Mouse (Mus musculus) embryonic facial prominence, embryonic 11.5 days (tissue): ENCODE data around the gene Tacc2. TPM values are rescaled to one million over a fixed set of nuclear protein-coding genes. Genes with fewer than 3 reads are reported as not detected.
A peak's percentile ranks its signal among the peaks of the same experiment; 100 is the strongest.
"Not testable (repeated sequence)": the region's sequence is repeated elsewhere in the genome, so short reads cannot be mapped to it uniquely, and the experiment has no call there.

Experiments
- ATAC-seq: fragments of 200-750 bp; cut with Nextera tagmentation; replicated peaks from 2 replicates; pipeline ENCODE4 v1.8.0; 2017; ENCODE audit warnings: low read depth; ENCODE audit not compliant: insufficient number of reproducible peaks, low FRiP score, low TSS enrichment
- DNase-seq: peaks from one replicate; pipeline ENCODE4 v3.0.0-alpha.2; 2015; ENCODE audit warnings: low spot score
- H3K27ac ChIP-seq: fragments of 300-500 bp; sonication (generic); replicated peaks from 2 replicates; pipeline ENCODE4 v1.5.1; 2014; ENCODE audit warnings: mild to moderate bottlenecking, low read depth, low read length, control low read depth
- H3K27me3 ChIP-seq: fragments of 300-500 bp; sonication (generic); 2 replicates; pipeline ENCODE4 v1.6.1; 2014; ENCODE audit warnings: mild to moderate bottlenecking, low read length, moderate library complexity, mixed read lengths; ENCODE audit not compliant: control insufficient read depth, insufficient read depth
- H3K36me3 ChIP-seq: fragments of 300-500 bp; sonication (generic); replicated peaks from 2 replicates; pipeline ENCODE4 v1.6.1; 2014; ENCODE audit warnings: low read depth, mild to moderate bottlenecking, low read length, moderate library complexity, mixed read lengths; ENCODE audit not compliant: control insufficient read depth, insufficient read depth
- H3K4me1 ChIP-seq: fragments of 300-500 bp; sonication (generic); 2 replicates; pipeline ENCODE4 v1.6.1; 2014; ENCODE audit warnings: low read length, mixed read lengths; ENCODE audit not compliant: control insufficient read depth, insufficient read depth
- H3K4me2 ChIP-seq: fragments of 300-500 bp; sonication (generic); 2 replicates; pipeline ENCODE4 v1.6.1; 2014; ENCODE audit warnings: low read depth, mild to moderate bottlenecking, control low read depth, low read length, moderate library complexity
- H3K4me3 ChIP-seq: fragments of 300-500 bp; sonication (generic); 2 replicates; pipeline ENCODE4 v1.5.1; 2014; ENCODE audit warnings: low read depth, low read length, control low read depth
- H3K9ac ChIP-seq: fragments of 300-500 bp; sonication (generic); replicated peaks from 2 replicates; pipeline ENCODE4 v1.6.1; 2014; ENCODE audit warnings: mild to moderate bottlenecking, control low read depth, low read length
- H3K9me3 ChIP-seq: fragments of 300-500 bp; sonication (generic); replicated peaks from 2 replicates; pipeline ENCODE4 v1.6.1; 2016; ENCODE audit warnings: mild to moderate bottlenecking, low read length, inconsistent platforms, mixed read lengths; ENCODE audit not compliant: control insufficient read depth
- WGBS: fragments of 180-500 bp; shearing (Covaris S2); extraction: QIAGEN DNeasy Blood & Tissue Kit; methylation state at CpG from one replicate; pipeline ENCODE4 v1.1.7; 2014; 5-methylcytosine and 5-hydroxymethylcytosine counted together
- polyA plus RNA-seq: library from polyadenylated mRNA; unstranded; fragments of >200 nt; fragmentation: Nextera tagmentation; extraction: Ambion mirVana; gene quantifications from 2 replicates; pipeline ENCODE4 v1.2.1, GENCODE M21; 2014

Gene Tacc2
- polyA plus RNA-seq, 1 experiment from 2014 or later = 39.9 TPM

GRCm38 (mm10) chr7:130593375-130594239 lies 16.4 kb downstream of the Tacc2 start:
- H3K9me3 ChIP-seq = not testable (repeated sequence)
- 50% methylated on average over 6 of the region's 11 CpGs for WGBS

GRCm38 (mm10) chr7:130596079-130596855 lies 19.0 kb downstream of the Tacc2 start:
- H3K9me3 ChIP-seq, DNase-seq, H3K4me3 ChIP-seq, H3K9ac ChIP-seq, H3K27me3 ChIP-seq, H3K27ac ChIP-seq, H3K4me1 ChIP-seq, H3K4me2 ChIP-seq, ATAC-seq, H3K36me3 ChIP-seq: not testable (repeated sequence)
- 46% methylated on average over 9 of the region's 19 CpGs for WGBS

More at GRCm38 (mm10) chr7:130593375-130594239, 16.4 kb downstream of the Tacc2 start:
- not testable (repeated sequence) for H3K27me3 ChIP-seq, H3K4me2 ChIP-seq, H3K36me3 ChIP-seq, H3K4me3 ChIP-seq, H3K4me1 ChIP-seq, H3K27ac ChIP-seq, DNase-seq, H3K9ac ChIP-seq
- ATAC-seq = peak; percentile 79

DNA sequence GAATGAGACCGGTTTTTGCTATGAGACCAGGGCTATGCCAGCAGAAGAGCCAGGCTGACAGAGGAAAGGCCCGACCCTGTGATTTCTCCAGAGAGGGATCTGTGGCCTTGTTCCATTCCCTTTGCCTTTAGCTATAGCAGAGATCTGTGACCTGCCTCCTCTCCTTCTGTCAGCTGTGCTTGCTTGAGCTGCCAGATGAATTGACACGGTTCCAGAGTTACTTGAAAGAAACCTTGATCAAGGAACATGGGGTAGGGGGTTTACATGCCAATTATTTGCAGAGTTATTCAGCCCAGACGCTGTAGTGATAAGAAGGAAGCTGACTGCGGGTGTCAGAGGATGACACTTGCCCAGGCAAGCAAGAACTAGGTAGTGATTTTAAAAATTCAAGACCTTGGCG lies 20.3 kb downstream of the Tacc2 start:
- no peak overlapping the region for H3K27ac ChIP-seq

DNA sequence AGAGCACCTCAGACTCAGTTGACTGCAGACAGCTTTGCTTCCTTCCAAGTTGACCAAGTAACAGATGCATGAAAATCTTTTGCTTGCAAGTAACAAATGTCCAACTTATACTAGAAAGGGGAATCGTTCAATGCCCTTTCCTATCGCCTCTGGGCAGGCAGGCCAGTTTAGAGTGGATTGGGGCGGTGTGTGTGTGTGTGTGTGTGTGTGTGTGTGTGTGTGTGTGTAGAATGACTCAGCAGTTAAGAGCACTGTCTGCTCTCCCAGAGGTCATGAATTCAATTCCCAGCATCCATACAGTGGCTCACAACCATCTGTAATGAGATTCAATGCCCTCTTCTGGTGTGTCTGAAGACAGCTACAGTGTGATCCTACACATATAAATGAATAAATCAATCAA lies 22.8 kb downstream of the Tacc2 start:
- no peak for ATAC-seq
- H3K9me3 ChIP-seq = no peaks in the 10 kb centered on the region
- H3K36me3 ChIP-seq = no peaks in the 10 kb centered on the region
- H3K4me1 ChIP-seq = no peaks in the 10 kb centered on the region
- no peak overlapping the region for H3K4me2 ChIP-seq
- WGBS = 91% methylated on average over 3 of the region's 3 CpGs
- DNase-seq = no peak
- H3K9ac ChIP-seq = no peak overlapping the region
- no peaks in the 10 kb centered on the region for H3K27me3 ChIP-seq
- H3K27ac ChIP-seq = no peak overlapping the region
- no peak overlapping the region for H3K4me3 ChIP-seq

More for the DNA sequence above, 20.3 kb downstream of the Tacc2 start:
- Histone ChIP-seq H3K9ac (no peak overlapping the region), H3K4me1 (no peaks in the 10 kb centered on the region), H3K4me3 (no peak overlapping the region), H3K4me2 (no peak overlapping the region), H3K27me3 (no peaks in the 10 kb centered on the region), H3K9me3 (no peaks in the 10 kb centered on the region), H3K36me3 (no peaks in the 10 kb centered on the region)
- 69% methylated on average over 6 of the region's 6 CpGs for WGBS
- DNase-seq = no peak
- ATAC-seq = no peak

DNA sequence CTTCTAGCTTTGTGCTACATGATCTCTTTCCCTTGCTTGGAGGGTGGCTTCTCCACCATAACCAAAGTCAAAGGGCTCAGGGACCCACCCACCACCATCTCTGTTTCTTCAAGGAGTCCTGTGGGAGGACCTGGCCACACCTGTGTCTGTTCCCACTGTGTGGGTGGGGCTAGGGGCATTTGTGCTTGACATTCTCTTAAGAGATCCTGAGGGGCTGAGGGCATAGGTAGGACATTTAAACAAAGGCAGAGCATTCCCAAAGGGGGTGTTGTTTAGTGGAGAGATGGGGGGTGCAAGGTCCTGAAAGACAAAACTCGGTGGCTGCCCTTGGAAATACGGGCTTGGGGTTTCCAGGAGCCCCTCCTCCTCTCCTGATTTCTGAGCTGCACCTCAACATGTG lies 23.3 kb downstream of the Tacc2 start:
- ATAC-seq (no peak), DNase-seq (no peak)
- WGBS = 58% methylated on average over 2 of the region's 2 CpGs
- H3K9me3 ChIP-seq = no peaks in the 10 kb centered on the region
- no peak overlapping the region for H3K27ac ChIP-seq
- H3K36me3 ChIP-seq = no peaks in the 10 kb centered on the region
- H3K4me1 ChIP-seq = no peaks in the 10 kb centered on the region
- H3K4me2 ChIP-seq = no peak overlapping the region
- H3K27me3 ChIP-seq = no peaks in the 10 kb centered on the region
- H3K4me3 ChIP-seq = no peak overlapping the region
- H3K9ac ChIP-seq = no peak overlapping the region

GRCm38 (mm10) chr7:130602804-130603203 lies 25.6 kb downstream of the Tacc2 start:
- ATAC-seq (no peak), DNase-seq (no peak)
- WGBS = 88% methylated on average over 1 of the region's 1 CpGs
- no peaks in the 10 kb centered on the region for H3K36me3 ChIP-seq
- no peak overlapping the region for H3K4me3 ChIP-seq
- no peaks in the 10 kb centered on the region for H3K9me3 ChIP-seq
- no peaks in the 10 kb centered on the region for H3K27me3 ChIP-seq
- H3K4me1 ChIP-seq = no peaks in the 10 kb centered on the region
- no peak overlapping the region for H3K4me2 ChIP-seq
- no peak overlapping the region for H3K27ac ChIP-seq
- H3K9ac ChIP-seq = no peak overlapping the region

DNA sequence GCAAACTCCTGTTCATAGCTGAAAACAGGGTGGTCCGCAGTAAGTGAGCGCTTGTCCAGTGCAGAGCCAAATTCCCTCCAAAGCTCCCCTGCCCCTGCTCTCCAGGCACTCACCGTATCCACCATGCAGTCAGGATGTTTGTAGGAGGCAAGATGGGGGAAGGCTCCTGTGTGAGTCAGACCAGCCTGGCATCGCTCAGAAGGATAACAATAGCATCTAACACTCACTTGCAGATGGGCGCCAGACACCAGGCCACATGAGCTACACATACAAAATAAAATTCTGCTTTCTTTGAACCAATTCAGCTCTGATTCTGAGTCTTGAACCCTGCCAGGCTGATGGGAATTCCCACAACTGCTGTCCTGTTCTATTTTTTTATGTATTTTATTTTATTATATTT lies 26.3 kb downstream of the Tacc2 start:
- no peaks in the 10 kb centered on the region for H3K36me3 ChIP-seq
- no peak overlapping the region for H3K9ac ChIP-seq
- H3K27ac ChIP-seq = no peak overlapping the region
- 85% methylated on average over 5 of the region's 5 CpGs for WGBS
- H3K4me1 ChIP-seq = no peaks in the 10 kb centered on the region
- no peak overlapping the region for H3K4me3 ChIP-seq
- no peak for DNase-seq
- ATAC-seq = no peak
- H3K27me3 ChIP-seq = no peaks in the 10 kb centered on the region
- no peak overlapping the region for H3K4me2 ChIP-seq
- no peaks in the 10 kb centered on the region for H3K9me3 ChIP-seq

GRCm38 (mm10) chr7:130604390-130604789 lies 27.2 kb downstream of the Tacc2 start:
- no peaks in the 10 kb centered on the region for H3K9me3 ChIP-seq
- no peaks in the 10 kb centered on the region for H3K27me3 ChIP-seq
- 75% methylated on average over 2 of the region's 2 CpGs for WGBS
- ATAC-seq = no peak
- DNase-seq = no peak
- no peak overlapping the region for H3K4me2 ChIP-seq
- no peaks in the 10 kb centered on the region for H3K4me1 ChIP-seq
- no peaks in the 10 kb centered on the region for H3K36me3 ChIP-seq
- no peak overlapping the region for H3K4me3 ChIP-seq
- H3K9ac ChIP-seq = no peak overlapping the region
- H3K27ac ChIP-seq = no peak overlapping the region
